Mouse (Mus musculus) midbrain, embryonic 12.5 days (tissue): Measurements from ENCODE around the gene Rab11fip2. TPM values are rescaled to one million over a fixed set of nuclear protein-coding genes. Genes with fewer than 3 reads are reported as not detected.

Experiments
- ATAC-seq: fragments of 200-750 bp; cut with Nextera tagmentation; 2 replicates; pipeline ENCODE4 v1.8.0; 2017; ENCODE audit warnings: low read depth, moderate TSS enrichment, moderate library complexity; ENCODE audit not compliant: low FRiP score
- H3K27ac ChIP-seq: fragments of 300-500 bp; sonication (generic); replicated peaks from 2 replicates; pipeline ENCODE4 v1.5.1; 2016; ENCODE audit warnings: mild to moderate bottlenecking
- H3K27me3 ChIP-seq: fragments of 300-500 bp; sonication (generic); 2 replicates; pipeline ENCODE4 v1.6.1; 2016; ENCODE audit warnings: mild to moderate bottlenecking
- H3K36me3 ChIP-seq: fragments of 300-500 bp; sonication (generic); 2 replicates; pipeline ENCODE4 v1.6.1; 2016
- H3K4me1 ChIP-seq: fragments of 300-500 bp; sonication (generic); 2 replicates; pipeline ENCODE4 v1.6.1; 2016
- H3K4me2 ChIP-seq: fragments of 300-500 bp; sonication (generic); replicated peaks from 2 replicates; pipeline ENCODE4 v1.6.1; 2016; ENCODE audit warnings: mild to moderate bottlenecking, moderate library complexity
- H3K4me3 ChIP-seq: fragments of 300-500 bp; sonication (generic); 2 replicates; pipeline ENCODE4 v1.5.1; 2016; ENCODE audit warnings: mild to moderate bottlenecking
- H3K9ac ChIP-seq: fragments of 300-500 bp; sonication (generic); replicated peaks from 2 replicates; pipeline ENCODE4 v1.6.1; 2016; ENCODE audit warnings: mild to moderate bottlenecking, moderate library complexity
- H3K9me3 ChIP-seq: fragments of 300-500 bp; sonication (generic); 2 replicates; pipeline ENCODE4 v1.6.1; 2016; ENCODE audit warnings: mild to moderate bottlenecking
- WGBS: fragments of 180-500 bp; shearing (Covaris S2); methylation state at CpG from one replicate; pipeline ENCODE4 v1.1.7; 2016; 5-methylcytosine and 5-hydroxymethylcytosine counted together
- polyA plus RNA-seq: library from polyadenylated mRNA; unstranded; fragments of >200 nt; fragmentation: Nextera tagmentation; extraction: Ambion mirVana; gene quantifications from 2 replicates; pipeline ENCODE4 v1.2.1, GENCODE M21; 2016

Gene Rab11fip2
- polyA plus RNA-seq, 1 experiment from 2014 or later: 5.3 TPM

GRCm38 (mm10) chr19:59905296-59906081, 38.0 kb downstream of the Rab11fip2 start:
- H3K4me1 ChIP-seq: no peaks in the 10 kb centered on the region
- WGBS: 73% methylated on average over 1 of the region's 1 CpGs
- no peak overlapping the region for H3K27ac ChIP-seq
- no peak overlapping the region for H3K4me2 ChIP-seq
- H3K9me3 ChIP-seq: no peaks in the 10 kb centered on the region
- H3K36me3 ChIP-seq: peaks cover 18% of the 10 kb centered on the region
- no peak for ATAC-seq
- no peaks in the 10 kb centered on the region for H3K27me3 ChIP-seq
- no peak overlapping the region for H3K9ac ChIP-seq
- H3K4me3 ChIP-seq: no peak overlapping the region

- no peaks in the 10 kb centered on the region for H3K27me3 ChIP-seq
- no peak overlapping the region for H3K9ac ChIP-seq
- ATAC-seq: no peak
- WGBS: 94% methylated on average over 4 of the region's 4 CpGs
- H3K4me1 ChIP-seq: no peaks in the 10 kb centered on the region
- no peak overlapping the region for H3K4me3 ChIP-seq
- no peak overlapping the region for H3K4me2 ChIP-seq
- H3K27ac ChIP-seq: no peak overlapping the region
- H3K36me3 ChIP-seq: no peaks in the 10 kb centered on the region
- no peaks in the 10 kb centered on the region for H3K9me3 ChIP-seq
These were observed 43.5 kb downstream of the Rab11fip2 start for GRCm38 (mm10) chr19:59899965-59900364.

GRCm38 (mm10) chr19:59898301-59898700, 45.2 kb downstream of the Rab11fip2 start:
- 87% methylated on average over 4 of the region's 4 CpGs for WGBS
- no peak for ATAC-seq

GRCm38 (mm10) chr19:59889383-59889782, 54.1 kb downstream of the Rab11fip2 start:
- no peak overlapping the region for H3K4me2 ChIP-seq
- no peak overlapping the region for H3K27ac ChIP-seq
- no peaks in the 10 kb centered on the region for H3K9me3 ChIP-seq
- peaks cover 4% of the 10 kb centered on the region for H3K4me1 ChIP-seq
- no peak for ATAC-seq
- WGBS: 81% methylated on average over 4 of the region's 4 CpGs
- no peak overlapping the region for H3K4me3 ChIP-seq
- H3K27me3 ChIP-seq: no peaks in the 10 kb centered on the region
- H3K9ac ChIP-seq: no peak overlapping the region
- H3K36me3 ChIP-seq: no peaks in the 10 kb centered on the region

More at GRCm38 (mm10) chr19:59898301-59898700, 45.2 kb downstream of the Rab11fip2 start:
- no peaks in the 10 kb centered on the region for H3K27me3 ChIP-seq
- H3K4me3 ChIP-seq: no peak overlapping the region
- H3K9me3 ChIP-seq: no peaks in the 10 kb centered on the region
- H3K4me2 ChIP-seq: no peak overlapping the region
- H3K27ac ChIP-seq: no peak overlapping the region
- no peaks in the 10 kb centered on the region for H3K36me3 ChIP-seq
- no peaks in the 10 kb centered on the region for H3K4me1 ChIP-seq
- no peak overlapping the region for H3K9ac ChIP-seq

GRCm38 (mm10) chr19:59888846-59889245, 54.6 kb downstream of the Rab11fip2 start:
- 92% methylated on average over 2 of the region's 2 CpGs for WGBS
- no peak overlapping the region for H3K27ac ChIP-seq
- no peak overlapping the region for H3K4me3 ChIP-seq
- H3K4me2 ChIP-seq: no peak overlapping the region
- no peak for ATAC-seq
- H3K36me3 ChIP-seq: no peaks in the 10 kb centered on the region
- H3K9ac ChIP-seq: no peak overlapping the region
- no peaks in the 10 kb centered on the region for H3K9me3 ChIP-seq
- H3K27me3 ChIP-seq: no peaks in the 10 kb centered on the region
- peaks cover 4% of the 10 kb centered on the region for H3K4me1 ChIP-seq

- Histone ChIP-seq H3K4me1 (peaks cover 4% of the 10 kb centered on the region), H3K4me3 (no peak overlapping the region), H3K9me3 (no peaks in the 10 kb centered on the region), H3K9ac (no peak overlapping the region), H3K36me3 (no peaks in the 10 kb centered on the region), H3K27ac (no peak overlapping the region), H3K4me2 (no peak overlapping the region), H3K27me3 (no peaks in the 10 kb centered on the region)
- 57% methylated on average over 2 of the region's 2 CpGs for WGBS
- ATAC-seq: no peak
These were observed 55.6 kb downstream of the Rab11fip2 start for GRCm38 (mm10) chr19:59887866-59888265.

GRCm38 (mm10) chr19:59885301-59885700, 58.2 kb downstream of the Rab11fip2 start:
- H3K9ac ChIP-seq: no peak overlapping the region
- ATAC-seq: no peak
- no peak overlapping the region for H3K27ac ChIP-seq
- 81% methylated on average over 2 of the region's 2 CpGs for WGBS
- H3K4me3 ChIP-seq: no peak overlapping the region
- H3K4me1 ChIP-seq: peaks cover 4% of the 10 kb centered on the region
- no peak overlapping the region for H3K4me2 ChIP-seq
- no peaks in the 10 kb centered on the region for H3K9me3 ChIP-seq
- no peaks in the 10 kb centered on the region for H3K36me3 ChIP-seq
- no peaks in the 10 kb centered on the region for H3K27me3 ChIP-seq

- H3K4me3 ChIP-seq: no peak overlapping the region
- H3K9ac ChIP-seq: no peak overlapping the region
- H3K4me1 ChIP-seq: no peaks in the 10 kb centered on the region
- H3K9me3 ChIP-seq: no peaks in the 10 kb centered on the region
- 82% methylated on average over 2 of the region's 2 CpGs for WGBS
- H3K27ac ChIP-seq: no peak overlapping the region
- ATAC-seq: no peak
- H3K4me2 ChIP-seq: no peak overlapping the region
- no peaks in the 10 kb centered on the region for H3K27me3 ChIP-seq
- no peaks in the 10 kb centered on the region for H3K36me3 ChIP-seq
These were observed 66.2 kb downstream of the Rab11fip2 start for GRCm38 (mm10) chr19:59877238-59877637.

GRCm38 (mm10) chr19:59866666-59867065, 76.8 kb downstream of the Rab11fip2 start:
- no peak overlapping the region for H3K4me3 ChIP-seq
- peak; percentile 52; the same call in 1 of the 2 replicates for ATAC-seq
- 79% methylated on average over 9 of the region's 9 CpGs for WGBS
- peaks cover 8% of the 10 kb centered on the region; the same call in 1 of the 2 replicates for H3K4me1 ChIP-seq
- no peak overlapping the region for H3K9ac ChIP-seq
- H3K27me3 ChIP-seq: no peaks in the 10 kb centered on the region
- H3K36me3 ChIP-seq: no peaks in the 10 kb centered on the region
- H3K9me3 ChIP-seq: no peaks in the 10 kb centered on the region
- no peak overlapping the region for H3K27ac ChIP-seq
- no peak overlapping the region for H3K4me2 ChIP-seq

- no peak for ATAC-seq
- H3K4me2 ChIP-seq: no peak overlapping the region
- H3K4me1 ChIP-seq: peaks cover 8% of the 10 kb centered on the region; the same call in 1 of the 2 replicates
- H3K9me3 ChIP-seq: no peaks in the 10 kb centered on the region
- no peaks in the 10 kb centered on the region for H3K27me3 ChIP-seq
- no peaks in the 10 kb centered on the region for H3K36me3 ChIP-seq
- no peak overlapping the region for H3K9ac ChIP-seq
- H3K4me3 ChIP-seq: no peak overlapping the region
- no peak overlapping the region for H3K27ac ChIP-seq
These were observed 81.0 kb downstream of the Rab11fip2 start for GRCm38 (mm10) chr19:59862423-59862822.

GRCm38 (mm10) chr19:59860799-59861198, 82.7 kb downstream of the Rab11fip2 start:
- Histone ChIP-seq H3K9me3 (no peaks in the 10 kb centered on the region), H3K4me2 (no peak overlapping the region), H3K27me3 (no peaks in the 10 kb centered on the region), H3K9ac (no peak overlapping the region), H3K36me3 (no peaks in the 10 kb centered on the region), H3K27ac (no peak overlapping the region), H3K4me3 (no peak overlapping the region), H3K4me1 (peaks cover 5% of the 10 kb centered on the region; the same call in 1 of the 2 replicates)
- ATAC-seq: no peak
- 77% methylated on average over 3 of the region's 3 CpGs for WGBS

GRCm38 (mm10) chr19:59853061-59853460, 90.4 kb downstream of the Rab11fip2 start:
- peaks cover 9% of the 10 kb centered on the region; the same call in 1 of the 2 replicates for H3K4me1 ChIP-seq
- H3K36me3 ChIP-seq: no peaks in the 10 kb centered on the region
- no peak overlapping the region for H3K9ac ChIP-seq
- H3K9me3 ChIP-seq: no peaks in the 10 kb centered on the region
- no peak overlapping the region for H3K27ac ChIP-seq
- H3K4me3 ChIP-seq: no peak overlapping the region
- ATAC-seq: no peak
- WGBS: 66% methylated on average over 3 of the region's 3 CpGs
- H3K27me3 ChIP-seq: no peaks in the 10 kb centered on the region
- H3K4me2 ChIP-seq: no peak overlapping the region
